Mouse (Mus musculus): ENCODE results near the gene Prr3. TPM values are rescaled to one million over a fixed set of nuclear protein-coding genes. Genes with fewer than 3 reads are reported as not detected.
"Not testable (repeated sequence)": the region's sequence is repeated elsewhere in the genome, so short reads cannot be mapped to it uniquely, and the experiment has no call there.

Gene Prr3
- total RNA-seq (2015): 18.5 and 20.3 TPM in 2 replicates
- 11.9 and 13.3 TPM in 2 replicates for total RNA-seq (2017)

- ATAC-seq (replicated peaks; ENCODE audit: poor library complexity): peak; percentile 87
These were observed at the start of gene Prr3, which contains the start of gene Gnl1 for GRCm38 (mm10) chr17:35979401-35980362. TSS of gene Prr3 (minus strand) at chr17:35980236. TSS of gene Gnl1 (plus strand) at chr17:35979851.

- ATAC-seq (replicated peaks; ENCODE audit: poor library complexity): no peak
These were observed 49.0 kb upstream of the Prr3 start for GRCm38 (mm10) chr17:36028879-36029619.

GRCm38 (mm10) chr17:36027663-36028062 is 47.6 kb upstream of the Prr3 start:
- ATAC-seq (replicated peaks; ENCODE audit: poor library complexity): no peak

GRCm38 (mm10) chr17:36025901-36026300 is 45.9 kb upstream of the Prr3 start:
- no peak for ATAC-seq (replicated peaks; ENCODE audit: poor library complexity)

GRCm38 (mm10) chr17:36025197-36025596 is 45.2 kb upstream of the Prr3 start:
- ATAC-seq (replicated peaks; ENCODE audit: poor library complexity): no peak

GRCm38 (mm10) chr17:36023710-36024654 is 43.9 kb upstream of the Prr3 start:
- ATAC-seq (replicated peaks; ENCODE audit: poor library complexity): peak; percentile 67

GRCm38 (mm10) chr17:36022922-36023321 is 42.9 kb upstream of the Prr3 start:
- ATAC-seq (replicated peaks; ENCODE audit: poor library complexity): no peak

- ATAC-seq (replicated peaks; ENCODE audit: poor library complexity): no peak
These were observed 42.1 kb upstream of the Prr3 start for GRCm38 (mm10) chr17:36022098-36022497.

- ATAC-seq (replicated peaks; ENCODE audit: poor library complexity): no peak
These were observed 41.3 kb upstream of the Prr3 start for GRCm38 (mm10) chr17:36021309-36021708.

- ATAC-seq (replicated peaks; ENCODE audit: poor library complexity): peak; percentile 77
These were observed 40.4 kb upstream of the Prr3 start, which contains the start of gene H2-T24 for GRCm38 (mm10) chr17:36020191-36021073. TSS of gene H2-T24 (minus strand) at chr17:36020560.

GRCm38 (mm10) chr17:36019519-36019918 is 39.5 kb upstream of the Prr3 start:
- ATAC-seq (replicated peaks; ENCODE audit: poor library complexity): no peak

GRCm38 (mm10) chr17:36018979-36019378 is 38.9 kb upstream of the Prr3 start:
- no peak for ATAC-seq (replicated peaks; ENCODE audit: poor library complexity)

- no peak for ATAC-seq (replicated peaks; ENCODE audit: poor library complexity)
These were observed 37.0 kb upstream of the Prr3 start for GRCm38 (mm10) chr17:36017046-36017445.

GRCm38 (mm10) chr17:36014977-36015376 is 34.9 kb upstream of the Prr3 start:
- no peak for ATAC-seq (replicated peaks; ENCODE audit: poor library complexity)

- not testable (repeated sequence) for ATAC-seq (replicated peaks; ENCODE audit: poor library complexity)
These were observed 24.4 kb upstream of the Prr3 start for GRCm38 (mm10) chr17:36004409-36004808.

- no peak for ATAC-seq (replicated peaks; ENCODE audit: poor library complexity)
These were observed 23.3 kb upstream of the Prr3 start for GRCm38 (mm10) chr17:36003331-36003730.

GRCm38 (mm10) chr17:36001966-36002365 is 21.9 kb upstream of the Prr3 start:
- ATAC-seq (replicated peaks; ENCODE audit: poor library complexity): peak; percentile 55

GRCm38 (mm10) chr17:36001121-36001897 is 21.3 kb upstream of the Prr3 start:
- ATAC-seq (replicated peaks; ENCODE audit: poor library complexity): no peak

- no peak for ATAC-seq (replicated peaks; ENCODE audit: poor library complexity)
These were observed 20.3 kb upstream of the Prr3 start for GRCm38 (mm10) chr17:36000349-36000748.
